Mouse (Mus musculus) ovary, postnatal 36 days (tissue): ENCODE results near the gene Phf19.
A peak's percentile ranks its signal among the peaks of the same experiment; 100 is the strongest.

Experiments
- DNase-seq: peaks from one replicate; pipeline ENCODE4 v3.0.0; 2022; ENCODE audit warnings: low spot score, mixed read lengths

Gene Phf19

DNA sequence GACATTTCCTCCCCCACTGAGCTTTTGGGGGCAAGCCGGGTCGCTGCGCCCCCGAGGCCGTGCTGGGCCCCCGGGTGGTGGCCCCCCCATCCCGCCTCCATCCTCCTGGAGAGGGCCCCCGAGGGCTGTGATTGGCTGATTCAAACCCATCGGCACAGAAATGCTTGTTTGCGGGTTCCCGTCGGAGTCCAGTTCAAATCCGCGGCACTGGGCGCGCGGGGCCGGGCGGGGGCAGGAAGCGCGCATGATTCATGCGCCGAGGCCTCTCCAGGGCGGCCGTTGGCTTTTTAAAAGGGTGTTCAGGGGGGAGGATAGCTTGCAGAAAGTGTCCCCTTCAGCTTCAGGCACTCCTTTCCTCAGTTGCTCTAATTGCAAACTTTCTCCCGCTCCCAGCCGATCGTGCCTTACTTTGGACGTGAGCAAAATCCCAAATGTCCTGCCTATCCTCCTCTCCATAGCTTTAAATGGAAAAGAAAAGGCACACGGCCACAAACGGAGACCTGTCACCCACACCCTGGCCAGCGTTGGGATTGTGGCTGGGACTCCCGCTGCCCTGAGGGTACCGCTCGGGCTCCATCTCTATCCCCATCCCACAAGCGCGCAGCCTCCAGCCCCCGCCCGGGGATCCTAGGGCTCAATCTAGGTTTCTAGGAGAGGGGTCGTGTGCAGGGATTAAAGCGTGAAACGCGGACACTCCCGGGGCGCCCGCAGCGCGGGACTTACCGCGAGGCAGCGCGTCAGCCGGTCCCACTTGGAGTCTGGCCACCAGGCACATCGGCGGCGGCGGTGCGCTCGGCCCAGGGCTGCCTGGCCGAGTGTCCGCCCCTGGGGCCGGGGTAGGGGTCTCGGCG is at the start of gene Phf19:
Gene Phf19 (minus strand): TSS at position 809 of the 851 bp plus-strand sequence.
- peak; percentile 46 for DNase-seq

- no peak for DNase-seq
These were observed 49.6 kb upstream of the Phf19 start for GRCm38 (mm10) chr2:34963371-34963956.

- no peak for DNase-seq
These were observed 49.1 kb upstream of the Phf19 start for GRCm38 (mm10) chr2:34962893-34963292.

- DNase-seq, result no peak
These were observed 48.4 kb upstream of the Phf19 start for GRCm38 (mm10) chr2:34962211-34962610.

- DNase-seq, result peak; percentile 78
These were observed 47.7 kb upstream of the Phf19 start, which contains the start of gene Traf1 for GRCm38 (mm10) chr2:34961481-34962036. Gene Traf1, minus strand, starts transcription at chr2:34961772.

DNA sequence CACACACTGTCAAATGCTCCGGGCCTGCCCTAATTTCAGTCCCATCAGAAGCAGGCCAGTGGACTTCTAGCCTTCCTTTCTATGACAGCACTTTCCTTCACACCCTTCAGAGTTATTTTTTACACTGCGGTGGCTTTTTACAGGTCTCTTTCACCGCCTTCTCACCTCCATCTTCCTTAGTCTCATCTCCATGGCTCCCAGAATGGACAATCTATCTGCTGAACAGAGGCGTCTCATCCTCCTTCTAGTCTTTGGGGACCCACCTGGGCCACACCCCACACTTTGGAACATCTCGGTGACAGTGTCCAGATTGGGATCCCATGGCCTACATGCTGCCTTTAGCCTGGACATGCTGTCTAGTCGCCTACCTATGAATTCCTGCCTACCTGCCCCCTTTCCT is 47.1 kb upstream of the Phf19 start:
- no peak for DNase-seq

DNA sequence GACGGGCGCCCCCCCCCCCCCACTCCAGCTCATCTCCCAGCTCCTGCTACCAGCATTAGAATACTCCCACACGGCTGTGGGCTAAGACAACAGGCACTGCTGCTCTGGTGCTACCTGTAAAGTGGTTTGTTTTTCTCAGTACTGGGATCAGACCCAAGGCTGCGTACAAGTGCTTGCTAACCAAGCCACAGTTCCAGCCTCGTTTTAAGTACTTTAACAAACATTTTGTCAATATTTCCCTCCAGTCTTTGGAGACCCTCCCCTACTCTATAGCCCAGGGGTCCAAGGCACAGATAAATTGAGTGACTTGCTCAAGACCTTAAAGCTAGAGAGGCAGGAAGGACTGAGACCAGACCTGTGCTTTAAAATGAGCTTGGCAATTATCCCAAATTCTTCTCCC is 46.6 kb upstream of the Phf19 start:
- DNase-seq, result no peak

- DNase-seq, result no peak
These were observed 44.8 kb upstream of the Phf19 start for GRCm38 (mm10) chr2:34958582-34958981.

DNA sequence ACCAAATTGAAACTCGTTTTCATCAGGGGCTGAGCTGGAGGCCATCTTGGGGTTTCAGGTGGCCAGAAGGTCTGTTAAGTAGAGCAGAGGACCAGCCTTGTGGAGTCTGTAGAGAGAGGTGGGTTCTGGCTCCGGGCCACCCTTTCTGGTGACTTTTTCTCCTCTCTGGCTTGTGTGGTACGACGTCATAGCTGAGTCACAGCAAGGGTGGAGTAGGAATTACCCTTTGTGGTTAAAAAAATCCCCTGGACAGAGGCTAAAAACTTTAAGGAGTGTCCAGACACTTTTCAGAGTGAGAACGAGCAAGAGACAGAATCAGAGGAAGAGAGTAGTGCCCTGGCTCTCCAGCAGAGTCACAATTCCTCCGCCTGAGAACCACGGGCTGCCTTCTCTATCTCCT is 44.2 kb upstream of the Phf19 start:
- no peak for DNase-seq

- DNase-seq, result no peak
These were observed 43.6 kb upstream of the Phf19 start for GRCm38 (mm10) chr2:34957405-34957804.

- no peak for DNase-seq
These were observed 43.1 kb upstream of the Phf19 start for GRCm38 (mm10) chr2:34956941-34957340.

GRCm38 (mm10) chr2:34954344-34954743 is 40.5 kb upstream of the Phf19 start:
- DNase-seq, result no peak

GRCm38 (mm10) chr2:34953547-34954116 is 39.8 kb upstream of the Phf19 start:
- DNase-seq, result no peak

DNA sequence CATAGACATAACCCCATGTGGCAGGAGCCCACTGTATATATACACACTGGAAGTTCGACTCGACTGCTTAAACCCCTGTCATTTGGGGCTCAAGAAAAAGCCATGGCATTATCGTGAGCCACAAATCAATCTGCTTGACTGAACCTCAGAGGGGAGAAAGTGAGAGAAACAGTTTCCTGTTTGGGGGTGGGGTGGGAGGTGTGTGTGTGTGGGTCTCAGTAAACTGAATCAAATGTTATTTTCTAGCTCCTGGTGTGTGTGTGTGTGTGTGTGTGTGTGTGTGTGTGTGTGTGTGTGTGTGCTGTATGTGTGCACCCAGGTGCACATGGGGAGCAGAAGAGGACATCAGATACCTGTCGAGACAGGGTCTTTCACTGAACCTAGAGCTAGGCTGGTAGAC is 39.2 kb upstream of the Phf19 start:
- DNase-seq, result no peak

DNA sequence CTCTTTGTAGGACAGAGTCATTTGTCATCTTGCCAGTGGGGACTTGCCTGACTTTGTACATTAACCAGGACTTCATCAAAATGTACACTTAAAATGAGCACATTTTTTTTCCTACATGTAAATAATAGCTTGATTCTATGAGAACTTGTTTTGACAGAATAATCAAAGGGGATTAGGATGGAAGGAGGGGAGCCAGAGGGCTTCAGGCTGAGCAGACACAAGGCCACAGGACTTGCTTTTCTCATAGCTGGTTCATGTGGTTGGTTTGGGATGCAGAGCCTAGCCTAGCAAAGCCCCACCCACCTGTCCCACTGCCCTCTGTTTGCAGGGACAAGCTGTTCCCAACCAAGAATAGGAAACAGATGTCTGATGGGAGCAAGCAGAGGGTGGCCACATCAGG is 37.6 kb upstream of the Phf19 start:
- no peak for DNase-seq

DNA sequence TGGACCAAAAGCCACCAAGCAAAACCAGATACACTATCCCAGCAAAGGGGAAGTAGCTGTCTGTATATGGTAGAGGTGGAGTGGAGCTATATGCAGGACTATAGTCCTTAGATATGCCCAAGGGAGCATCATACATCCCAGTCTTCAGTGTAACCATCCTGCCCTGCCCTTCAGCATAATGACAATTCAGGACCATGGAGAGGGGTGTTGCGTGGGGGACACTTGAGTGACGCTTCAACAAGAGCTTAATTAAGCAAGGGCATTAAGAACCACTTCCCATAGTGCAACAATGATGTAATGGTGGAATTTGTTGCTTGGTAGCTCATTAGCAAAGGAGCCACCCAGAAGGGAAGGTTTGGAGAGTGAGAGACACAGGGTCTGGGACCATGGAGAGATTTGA is 34.8 kb upstream of the Phf19 start:
- DNase-seq, result no peak

DNA sequence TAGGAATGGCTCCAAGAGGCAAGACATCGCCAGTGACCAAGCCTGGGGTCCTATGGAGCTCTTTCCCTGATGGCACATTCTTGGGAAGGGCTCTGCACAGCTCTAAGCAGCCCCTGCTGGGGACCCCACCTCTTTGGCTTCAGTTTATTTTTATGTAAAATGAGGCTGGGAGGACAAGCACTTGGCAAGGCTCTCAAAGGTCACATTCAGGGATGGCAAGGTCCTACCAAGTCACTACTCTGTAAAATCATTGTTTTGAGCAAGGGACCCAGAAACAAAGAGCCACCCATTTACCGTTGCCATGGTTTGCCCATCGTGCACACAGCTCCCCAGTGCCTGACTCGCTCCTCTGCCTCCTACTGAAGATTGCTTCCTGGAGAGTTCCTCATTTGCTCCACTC is 32.2 kb upstream of the Phf19 start:
- no peak for DNase-seq

DNA sequence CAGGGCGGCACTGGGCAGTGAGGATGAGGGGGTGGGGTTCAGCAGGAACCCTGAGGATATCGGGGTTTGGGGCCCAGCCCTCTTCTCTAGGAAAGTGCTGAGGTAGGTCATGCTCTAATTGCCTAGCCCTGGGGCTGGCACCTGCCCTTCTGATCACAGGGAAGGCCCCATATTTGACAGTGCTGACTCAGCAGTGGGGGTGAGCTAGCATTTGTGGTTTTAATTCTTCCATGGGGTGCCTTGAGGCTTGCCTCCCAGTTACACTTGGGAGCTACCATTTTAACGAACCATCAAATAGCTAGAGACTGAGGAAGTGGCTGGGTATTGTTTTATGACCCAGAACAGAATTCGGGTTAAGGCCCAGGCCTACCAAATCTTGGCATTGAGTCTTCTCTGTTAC is 31.8 kb upstream of the Phf19 start:
- DNase-seq, result no peak

GRCm38 (mm10) chr2:34944761-34945160 is 30.9 kb upstream of the Phf19 start:
- peak; percentile 50 for DNase-seq

- DNase-seq, result no peak
These were observed 29.8 kb upstream of the Phf19 start for GRCm38 (mm10) chr2:34943556-34944120.

DNA sequence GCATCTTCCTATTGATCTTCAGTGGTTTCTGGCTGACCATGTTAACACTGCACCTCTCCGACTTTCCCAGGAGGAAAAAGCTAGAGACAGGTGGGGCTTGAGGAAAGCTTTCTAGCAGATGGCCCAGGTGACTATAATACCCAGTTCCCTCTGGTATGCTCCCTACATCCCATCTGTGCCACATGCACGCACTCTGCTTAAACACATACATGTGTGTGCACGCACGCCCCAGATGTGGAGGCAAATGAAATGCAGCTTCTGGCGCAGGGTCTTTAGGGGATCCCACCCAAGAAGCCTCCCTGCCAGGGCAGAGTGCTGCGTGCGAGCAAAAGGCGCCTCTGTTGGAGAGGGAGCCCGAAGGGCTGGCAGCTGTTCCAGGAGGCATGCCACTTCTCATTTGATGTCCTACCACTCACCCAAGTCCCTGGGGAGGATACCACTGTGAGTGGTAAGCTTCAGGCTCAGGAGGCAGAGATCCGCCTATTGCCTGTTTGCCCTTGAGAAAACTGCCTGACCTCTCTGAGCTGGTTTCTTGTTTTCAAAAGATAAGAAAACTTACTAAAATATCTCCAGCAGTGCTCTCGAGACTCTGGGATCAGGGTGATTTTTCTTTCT is 27.3 kb upstream of the Phf19 start:
- DNase-seq, result no peak

GRCm38 (mm10) chr2:34940246-34940645 is 26.4 kb upstream of the Phf19 start:
- no peak for DNase-seq
